Mouse (Mus musculus): ENCODE data around the gene Cisd1. TPM values are rescaled to one million over a fixed set of nuclear protein-coding genes. Genes with fewer than 3 reads are reported as not detected.
"Not testable (repeated sequence)": the region's sequence is repeated elsewhere in the genome, so short reads cannot be mapped to it uniquely, and the experiment has no call there.

The Cisd1 gene
- total RNA-seq (2022), result 100 to 1,000 TPM; 235 to 275 (median 257) TPM

DNA sequence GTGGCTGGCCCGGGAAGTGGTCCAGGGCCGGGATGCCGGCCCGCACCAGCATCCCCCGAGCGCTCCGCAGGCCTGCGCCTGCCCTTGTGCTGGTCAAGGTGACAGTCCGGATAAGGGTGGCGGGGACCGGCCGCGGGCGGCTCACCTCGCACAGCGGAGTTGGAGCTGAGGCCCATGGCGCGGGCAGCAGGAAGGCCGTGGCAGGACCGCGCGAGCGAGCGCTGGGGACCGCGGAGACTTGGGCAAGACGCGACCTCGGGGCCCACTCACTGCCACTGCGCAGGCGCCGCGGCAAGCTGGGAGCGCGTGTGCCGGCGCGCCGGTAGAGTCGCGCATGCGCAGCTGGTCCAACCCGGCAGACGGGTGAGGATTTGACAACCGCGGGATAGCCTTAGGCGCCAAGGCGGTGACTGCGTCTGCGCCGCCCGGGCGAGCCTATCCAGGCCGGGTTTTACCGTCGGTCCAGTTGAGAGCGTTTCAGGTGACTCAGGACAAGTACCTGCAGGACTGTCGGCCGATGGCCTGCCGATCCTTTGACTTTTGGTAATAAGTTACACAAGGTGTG is at the start of gene Cisd1:
Gene Cisd1 (minus strand): TSS at position 376 of the 565 bp plus-strand sequence.
- peak; percentile 84 to 91 for DNase-seq (ENCODE audit: low spot score in 2 of 2)

GRCm38 (mm10) chr10:71389311-71389710 is 44.6 kb upstream of the Cisd1 start:
- no peak for DNase-seq (ENCODE audit: low spot score in 2 of 2)

DNA sequence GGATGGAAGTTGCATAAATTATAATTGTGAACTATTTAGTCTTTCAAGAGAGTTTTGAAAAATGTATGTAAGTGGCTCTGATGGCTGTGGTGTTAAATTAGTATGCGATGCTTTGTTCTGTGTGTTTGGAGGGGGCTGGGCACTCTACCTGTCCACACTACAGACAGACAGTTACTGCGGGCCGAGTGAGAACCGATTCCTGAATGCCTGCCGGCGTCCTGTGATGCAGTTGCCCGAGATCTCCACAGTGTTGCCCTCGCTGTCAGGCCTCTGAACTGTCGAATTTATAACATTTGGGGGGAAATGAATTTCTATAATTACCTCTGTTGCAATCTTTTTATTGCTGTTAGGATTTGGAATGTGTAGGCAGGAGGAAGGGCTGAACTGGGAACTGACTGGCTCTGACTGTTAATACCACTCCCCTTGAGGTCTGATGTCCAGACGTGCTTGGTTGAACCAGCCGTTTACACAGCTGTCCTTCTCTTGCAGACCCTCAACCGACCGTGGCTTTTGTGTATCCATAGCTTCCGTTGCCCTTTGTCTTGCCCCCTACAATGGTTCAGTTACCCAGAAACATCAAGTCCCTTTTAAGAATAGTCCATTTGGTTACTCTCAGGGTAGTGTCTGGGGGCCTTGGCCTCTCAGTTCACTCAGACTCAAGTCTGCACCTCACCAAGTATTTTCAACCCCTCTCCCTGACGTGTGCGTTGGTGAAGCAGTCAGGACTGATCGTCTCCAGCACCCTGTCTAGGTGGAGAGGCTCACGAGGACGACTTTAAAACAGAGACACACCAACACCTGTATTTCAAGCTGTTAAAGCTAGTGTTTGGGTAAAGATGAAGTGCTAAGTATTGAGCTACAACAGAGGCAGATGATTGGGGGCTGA is 39.6 kb upstream of the Cisd1 start:
- no peak for DNase-seq (ENCODE audit: low spot score in 2 of 2)

GRCm38 (mm10) chr10:71383552-71383924 is 38.8 kb upstream of the Cisd1 start:
- DNase-seq (ENCODE audit: low spot score in 2 of 2), result not testable (repeated sequence)

DNA sequence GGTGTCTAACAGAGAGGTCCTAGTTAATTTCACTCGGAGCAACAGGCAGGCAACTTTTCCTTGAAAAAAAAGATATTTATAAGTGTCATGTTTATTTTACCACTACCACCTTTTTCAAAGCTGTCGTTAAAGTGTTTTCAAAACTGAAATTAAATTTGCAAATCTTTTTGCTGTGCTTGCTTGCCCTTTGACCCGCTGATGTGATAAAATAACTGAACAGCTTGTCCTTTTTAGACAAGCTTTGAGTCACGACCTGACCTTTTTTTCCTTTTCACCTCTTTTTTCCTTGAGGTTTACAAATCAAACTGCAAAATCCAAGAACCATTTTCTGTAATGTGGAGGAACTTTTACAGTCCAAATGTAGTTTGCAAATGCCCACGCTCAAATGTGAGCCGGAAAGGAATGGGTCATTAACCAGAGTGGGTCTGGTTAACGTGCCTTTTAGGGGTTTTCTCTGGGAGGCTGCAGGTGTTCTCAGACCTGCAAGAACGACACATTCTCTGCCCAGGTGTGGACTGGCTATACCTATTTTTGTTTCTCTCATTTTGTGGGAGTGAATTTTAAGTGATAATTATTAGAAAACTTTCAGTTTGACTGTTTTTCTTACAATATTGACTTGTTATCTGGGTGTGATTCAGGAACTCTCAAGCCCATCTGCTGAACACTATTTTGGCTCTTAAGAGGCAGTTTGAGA is 38.3 kb upstream of the Cisd1 start:
- DNase-seq (ENCODE audit: low spot score in 2 of 2), result no peak

- no peak for DNase-seq (ENCODE audit: low spot score in 2 of 2)
These were observed 37.4 kb upstream of the Cisd1 start for GRCm38 (mm10) chr10:71382109-71382508.

GRCm38 (mm10) chr10:71381471-71382033 is 36.8 kb upstream of the Cisd1 start:
- no peak for DNase-seq (ENCODE audit: low spot score in 2 of 2)

DNA sequence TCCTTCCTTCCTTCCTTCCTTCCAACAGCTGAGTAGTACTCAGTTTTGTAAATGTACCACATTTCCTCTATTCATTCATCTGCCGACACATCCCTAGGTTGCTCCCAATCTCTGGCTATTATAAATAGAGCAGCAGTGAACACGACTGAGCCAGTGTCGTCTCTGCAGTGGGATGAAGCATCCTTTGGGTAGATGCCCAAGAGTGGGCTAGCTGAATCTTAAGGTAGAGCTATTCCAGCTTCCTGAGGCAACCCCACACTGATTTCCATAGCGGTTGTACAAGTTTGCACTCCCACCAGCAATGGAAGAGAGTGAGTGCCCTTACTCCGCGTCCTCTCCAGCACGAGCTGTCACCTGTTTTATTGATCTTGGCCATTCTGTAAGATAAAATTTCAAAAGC is 35.7 kb upstream of the Cisd1 start:
- DNase-seq (ENCODE audit: low spot score in 2 of 2), result no peak

- DNase-seq (ENCODE audit: low spot score in 2 of 2), result no peak
These were observed 31.3 kb upstream of the Cisd1 start for GRCm38 (mm10) chr10:71376014-71376413.

DNA sequence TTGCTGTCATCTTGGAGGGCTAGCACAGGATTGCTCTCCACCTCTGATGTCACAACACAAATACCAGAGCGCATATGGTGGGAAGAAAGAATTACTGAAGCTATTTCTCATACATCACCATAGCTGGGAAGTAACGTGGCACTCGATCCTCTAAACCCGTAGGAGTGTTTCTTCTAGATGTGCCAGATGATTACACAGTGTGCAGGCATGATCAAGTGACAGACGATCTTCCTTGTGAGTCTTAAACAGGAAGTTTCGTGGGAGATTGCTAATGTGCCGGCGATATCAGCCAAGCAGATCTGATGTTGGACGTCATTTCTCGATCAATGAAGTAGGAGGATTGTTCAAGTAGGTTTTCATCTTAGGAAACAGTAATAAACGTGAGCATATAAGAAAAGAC is 29.0 kb upstream of the Cisd1 start:
- DNase-seq (ENCODE audit: low spot score in 2 of 2), result no peak

GRCm38 (mm10) chr10:71371881-71372280 is 27.1 kb upstream of the Cisd1 start:
- DNase-seq (ENCODE audit: low spot score in 2 of 2), result no peak

DNA sequence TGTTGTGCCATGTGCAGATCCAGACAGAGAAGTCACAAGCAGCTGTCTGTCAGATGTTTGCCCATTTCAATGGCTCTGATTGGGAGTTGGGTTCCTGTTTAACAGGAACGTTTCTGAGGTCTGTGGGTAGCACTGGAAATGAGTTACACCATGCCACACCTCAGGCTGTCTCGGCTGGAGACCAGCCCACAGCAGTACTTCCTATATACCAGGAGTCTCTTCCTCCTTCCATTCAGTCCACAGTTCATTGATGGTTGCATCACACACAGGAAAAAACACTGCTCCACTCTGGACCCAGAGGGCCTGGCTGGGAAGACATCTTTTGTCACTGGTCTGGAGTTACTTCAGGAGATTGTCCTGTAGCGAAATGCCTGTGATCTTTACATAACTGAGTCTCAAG is 24.7 kb upstream of the Cisd1 start:
- no peak for DNase-seq (ENCODE audit: low spot score in 2 of 2)

DNA sequence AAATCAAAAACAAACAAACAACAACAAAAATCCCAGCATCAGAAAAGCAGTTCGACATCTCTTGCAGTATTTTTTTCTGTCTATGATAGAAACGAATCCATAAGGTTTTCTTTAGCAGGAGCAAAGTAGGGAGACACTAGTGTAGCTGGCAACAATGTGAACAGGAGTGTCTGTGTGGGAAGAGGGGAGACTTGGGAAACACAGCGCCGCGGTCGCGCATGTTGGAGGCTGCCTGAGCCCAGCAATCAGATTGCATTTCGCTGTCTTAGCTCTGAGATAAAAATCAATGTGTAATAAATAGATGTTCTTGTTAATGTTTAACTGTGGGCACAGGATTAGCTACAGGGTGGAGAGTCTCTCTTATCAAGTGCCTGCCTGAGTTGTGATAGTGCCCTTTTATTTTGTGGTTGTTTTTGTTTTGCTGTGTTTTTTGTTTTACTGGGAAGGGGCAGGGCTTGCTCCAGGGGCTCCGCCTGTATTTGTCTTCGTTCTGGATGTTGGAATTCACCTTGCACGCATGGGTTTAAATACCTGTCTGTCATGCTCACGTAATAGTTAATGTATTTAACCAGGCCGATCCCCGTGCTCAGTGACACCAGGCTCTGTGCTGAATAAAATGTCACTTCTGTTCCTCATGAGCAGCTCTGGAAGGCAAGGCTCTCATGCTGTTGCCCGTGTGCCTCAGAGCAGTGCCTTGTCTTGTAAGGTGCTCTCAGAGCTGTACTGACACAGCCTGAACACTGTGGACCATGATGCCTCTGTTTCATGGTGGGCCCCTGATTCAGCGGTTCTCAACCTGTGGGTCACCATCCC is 23.6 kb upstream of the Cisd1 start:
- DNase-seq (ENCODE audit: low spot score in 2 of 2), result no peak

- DNase-seq (ENCODE audit: low spot score in 2 of 2), result no peak
These were observed 19.1 kb upstream of the Cisd1 start for GRCm38 (mm10) chr10:71363858-71364257.

DNA sequence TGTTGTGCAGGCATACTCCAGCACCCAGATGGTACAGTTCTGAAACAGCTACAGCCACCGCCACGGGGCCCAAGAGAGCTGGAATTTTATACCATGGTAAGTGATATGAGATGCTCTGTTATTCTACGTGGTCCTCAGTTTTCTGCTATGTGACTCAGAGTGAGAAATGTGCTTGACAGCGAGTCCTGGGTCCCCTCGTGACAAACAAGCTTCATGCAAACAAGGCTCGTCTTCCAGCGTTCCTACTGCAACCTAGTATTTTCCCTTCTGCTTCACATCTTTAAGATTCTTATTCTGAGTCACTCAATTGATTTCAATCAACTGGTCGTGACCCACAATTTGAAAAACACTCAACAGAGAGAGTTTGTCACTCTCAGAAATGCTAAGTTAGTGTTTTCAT is 18.7 kb upstream of the Cisd1 start:
- no peak for DNase-seq (ENCODE audit: low spot score in 2 of 2)

GRCm38 (mm10) chr10:71361836-71362562 is 17.2 kb upstream of the Cisd1 start:
- no peak for DNase-seq (ENCODE audit: low spot score in 2 of 2)

DNA sequence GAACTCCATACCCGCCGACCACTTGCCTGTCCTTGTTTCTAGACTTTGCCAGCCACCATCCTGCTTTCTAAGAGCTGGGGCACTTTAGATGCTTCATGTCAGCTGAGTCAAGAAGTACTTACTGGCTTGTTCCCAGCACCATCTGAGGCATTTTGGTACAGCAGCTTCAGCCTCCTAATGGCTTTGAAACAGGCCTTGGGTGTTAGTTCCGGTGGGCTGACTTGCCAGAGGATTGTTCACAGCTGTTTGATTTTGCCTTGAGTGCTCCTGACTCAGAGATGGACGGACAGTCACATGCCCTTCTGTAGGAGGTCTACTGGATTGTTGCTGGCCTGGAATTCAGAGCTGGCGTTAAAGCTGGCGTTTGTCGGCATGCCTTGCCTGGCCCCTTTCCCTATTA is 16.3 kb upstream of the Cisd1 start:
- no peak for DNase-seq (ENCODE audit: low spot score in 2 of 2)

GRCm38 (mm10) chr10:71354947-71355346 is 10.2 kb upstream of the Cisd1 start:
- DNase-seq (ENCODE audit: low spot score in 2 of 2), result no peak

GRCm38 (mm10) chr10:71353850-71354249 is 9.1 kb upstream of the Cisd1 start:
- DNase-seq (ENCODE audit: low spot score in 2 of 2), result no peak

GRCm38 (mm10) chr10:71351301-71351700 is 6.5 kb upstream of the Cisd1 start:
- DNase-seq (ENCODE audit: low spot score in 2 of 2), result no peak

DNA sequence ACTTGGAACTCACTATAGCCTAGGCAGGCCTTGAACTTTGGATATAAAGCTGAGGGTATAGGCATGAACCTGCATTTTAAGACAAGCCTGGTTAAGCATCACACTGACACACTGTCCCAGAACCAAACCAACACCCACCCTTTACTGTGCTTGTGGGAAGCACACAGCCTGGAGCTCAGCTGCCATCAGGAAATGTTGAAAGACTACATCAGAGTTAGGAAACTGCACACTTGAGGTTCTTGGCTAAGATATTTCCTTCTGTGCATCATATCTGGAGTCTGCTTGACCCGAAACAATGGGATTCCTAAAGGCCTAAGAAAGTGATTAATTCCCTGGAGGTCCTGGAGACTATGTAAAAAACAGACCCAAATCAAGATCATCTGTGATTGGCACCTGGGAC is 4.5 kb upstream of the Cisd1 start:
- DNase-seq (ENCODE audit: low spot score in 2 of 2), result no peak
